Mouse (Mus musculus): ENCODE measurements around the gene Il27ra.

DNA sequence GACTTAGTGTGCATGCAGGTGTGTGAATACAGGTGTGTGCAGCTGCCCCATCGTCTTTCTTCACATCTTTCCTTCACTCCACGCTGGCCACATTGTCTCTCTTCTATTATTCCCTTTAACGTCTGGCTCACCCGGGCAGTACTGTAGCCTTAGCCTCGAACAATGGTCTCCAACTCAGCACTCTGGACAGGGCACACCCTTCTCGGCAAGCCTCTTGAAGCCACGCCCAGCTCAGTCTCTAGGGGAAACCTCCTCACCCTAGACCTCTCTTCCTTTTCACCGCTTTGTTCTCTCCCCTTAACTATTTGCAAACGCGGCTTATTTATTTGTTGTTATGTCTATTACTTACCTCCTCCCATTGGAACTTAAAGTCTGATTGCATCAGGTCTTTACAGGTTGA lies 14.9 kb downstream of the Il27ra start:
- no peak for TF ChIP-seq CTCF (IDR thresholded peaks at IDR 0.05; ENCODE audit: low read depth)
- TF ChIP-seq EP300 (IDR thresholded peaks at IDR 0.05; ENCODE audit: low read depth), result no peak
